Mouse (Mus musculus): Measurements from ENCODE around the gene St7.

St7 gene

DNA sequence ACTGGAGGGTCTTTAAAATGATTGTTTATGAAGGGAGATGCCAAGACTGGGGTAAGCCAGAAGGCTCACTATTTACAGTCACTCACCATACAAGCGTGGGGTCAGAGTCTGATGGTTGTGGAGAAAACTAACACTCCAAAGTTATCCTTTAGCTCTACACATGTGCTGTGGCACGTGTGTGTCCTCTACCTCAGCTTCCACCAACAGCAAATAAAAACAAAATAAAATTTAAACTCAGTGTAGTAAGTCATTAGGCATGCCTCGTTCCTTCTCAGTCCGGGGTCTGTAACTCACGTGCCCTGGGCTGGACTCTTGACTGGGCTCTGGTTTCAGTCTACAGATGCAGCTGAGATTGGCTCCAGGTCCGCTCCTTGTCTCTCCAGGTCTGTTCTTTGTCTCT, 27.3 kb downstream of the St7 start:
- DNase-seq (ENCODE audit: low spot score) = no peak

DNA sequence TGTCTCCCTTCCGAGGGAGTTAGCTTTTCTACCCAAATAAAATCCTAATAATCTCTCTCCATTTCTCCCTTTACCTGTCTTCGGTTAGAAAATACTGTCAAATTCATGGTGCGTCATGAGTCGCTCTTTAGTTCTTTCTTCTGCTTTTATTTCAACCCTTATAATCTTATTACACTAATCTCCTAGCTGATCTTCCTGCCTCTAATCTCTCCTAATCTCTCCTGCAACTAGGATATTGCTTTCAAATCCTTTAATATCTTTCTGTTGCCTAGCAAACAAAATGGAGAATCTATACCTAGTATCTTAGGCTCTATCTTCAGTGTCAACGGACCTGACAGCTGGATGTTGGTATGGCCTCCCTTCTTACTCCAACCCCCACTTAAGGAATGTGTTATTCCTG, 29.0 kb downstream of the St7 start:
- no peak for DNase-seq (ENCODE audit: low spot score)

DNA sequence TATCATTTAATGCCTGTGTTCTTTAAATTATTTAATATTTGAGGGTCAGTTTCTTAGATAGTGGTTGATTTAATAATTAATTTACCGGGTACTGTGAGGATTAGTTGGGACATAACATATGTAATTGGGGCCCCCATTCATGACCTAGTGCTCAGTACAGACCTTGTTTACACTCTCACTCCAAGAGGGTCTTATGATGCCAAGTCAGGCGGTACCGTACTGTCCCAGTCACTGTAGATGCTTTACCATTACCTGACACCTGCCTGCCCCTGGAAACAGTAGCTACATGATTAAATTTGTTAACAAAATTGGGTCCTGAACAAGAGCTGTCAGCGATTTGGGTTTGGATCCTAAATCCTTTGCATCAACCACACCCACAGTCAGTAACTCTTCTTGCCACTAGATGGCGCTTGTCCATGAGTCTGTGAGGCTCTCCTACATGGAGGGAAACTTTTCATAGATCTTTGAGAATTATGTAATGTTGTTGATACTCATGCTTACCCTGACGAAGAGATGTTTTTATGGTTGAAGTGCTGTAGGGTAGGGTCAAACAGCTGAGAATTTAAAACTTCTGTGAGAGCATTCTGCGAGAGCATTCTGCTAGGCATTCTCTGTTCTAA, 33.2 kb downstream of the St7 start:
- DNase-seq (ENCODE audit: low spot score) = peak; percentile 68

DNA sequence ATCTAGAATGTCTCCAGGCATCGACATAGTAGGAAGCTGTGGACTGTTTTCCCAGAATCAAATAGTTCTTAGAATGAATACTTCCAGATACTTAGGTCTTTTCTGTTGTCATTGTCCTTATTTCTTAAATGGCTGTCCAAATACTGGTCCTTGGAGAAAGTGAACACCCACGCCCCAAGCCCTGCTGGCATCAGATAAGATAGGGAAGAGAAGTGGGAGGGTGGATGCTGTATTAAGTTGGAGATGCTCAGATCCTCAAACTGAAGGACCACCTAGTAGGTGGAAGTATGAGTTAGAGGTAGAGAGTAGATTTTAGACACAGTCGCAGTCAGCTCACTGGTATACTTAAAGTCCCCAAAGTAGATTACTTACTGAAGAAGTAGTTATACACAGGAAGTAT, 34.5 kb downstream of the St7 start:
- no peak for DNase-seq (ENCODE audit: low spot score)

DNA sequence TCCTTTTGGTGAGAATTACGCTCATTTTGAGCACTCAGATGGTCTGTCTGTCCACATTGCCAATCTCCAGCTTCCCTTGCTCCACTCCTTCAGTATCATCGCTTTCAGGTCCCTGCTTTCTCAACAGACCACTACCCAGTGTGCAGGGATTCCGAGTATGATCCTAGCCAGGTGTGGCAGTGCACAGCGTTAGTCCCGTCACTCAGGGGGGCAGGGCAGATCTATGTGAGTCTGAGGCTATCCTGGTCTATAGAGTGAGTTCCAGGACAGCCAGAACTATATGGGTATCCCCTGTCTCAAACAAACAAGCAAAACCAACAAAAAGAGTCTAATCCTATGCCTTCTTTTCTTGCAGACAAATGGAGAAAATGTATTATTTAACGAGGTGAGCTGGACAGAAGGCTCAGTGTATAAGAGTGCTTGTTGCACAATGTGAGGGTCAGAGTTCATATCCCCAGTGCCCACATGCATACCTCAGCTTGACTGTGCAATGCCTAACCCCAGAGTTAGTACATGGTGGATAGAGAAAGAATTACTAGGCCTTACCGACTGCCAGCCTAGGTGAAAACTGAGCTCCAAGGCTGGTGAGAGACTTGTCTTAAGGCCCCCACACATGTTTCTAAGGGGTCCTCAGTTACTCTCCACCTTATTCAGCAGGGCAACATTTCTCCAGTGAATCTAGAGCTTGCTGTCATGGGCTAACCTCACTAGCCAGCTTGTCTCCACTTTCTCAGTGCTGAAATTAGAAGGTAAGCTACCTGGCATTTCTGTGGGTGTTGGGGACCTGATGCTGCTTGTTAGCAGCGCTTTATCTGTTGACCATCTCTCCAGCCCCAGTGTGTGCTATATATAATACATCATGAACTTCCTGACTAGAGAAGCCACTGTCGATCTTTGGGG, 35.4 kb downstream of the St7 start:
- DNase-seq (ENCODE audit: low spot score) = no peak

DNA sequence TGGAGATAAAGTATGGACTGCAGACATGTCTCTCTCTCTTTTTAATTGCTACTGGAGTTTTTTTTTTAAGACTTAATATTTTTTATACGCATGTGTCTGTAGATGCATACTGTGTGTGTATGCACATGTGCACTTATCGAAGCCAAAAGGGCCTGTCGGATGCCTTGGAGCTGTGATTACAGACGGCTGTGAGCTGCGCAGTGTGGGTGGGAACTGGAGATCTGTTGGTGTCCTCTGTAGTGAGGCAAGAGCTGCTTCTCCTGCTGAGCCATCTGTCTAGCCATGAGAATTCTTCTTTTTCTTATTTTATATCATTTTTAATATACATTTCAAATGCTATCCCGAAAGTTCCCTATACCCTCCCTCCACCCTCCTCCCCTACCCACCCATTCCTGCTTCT, 37.4 kb downstream of the St7 start:
- no peak for DNase-seq (ENCODE audit: low spot score)

DNA sequence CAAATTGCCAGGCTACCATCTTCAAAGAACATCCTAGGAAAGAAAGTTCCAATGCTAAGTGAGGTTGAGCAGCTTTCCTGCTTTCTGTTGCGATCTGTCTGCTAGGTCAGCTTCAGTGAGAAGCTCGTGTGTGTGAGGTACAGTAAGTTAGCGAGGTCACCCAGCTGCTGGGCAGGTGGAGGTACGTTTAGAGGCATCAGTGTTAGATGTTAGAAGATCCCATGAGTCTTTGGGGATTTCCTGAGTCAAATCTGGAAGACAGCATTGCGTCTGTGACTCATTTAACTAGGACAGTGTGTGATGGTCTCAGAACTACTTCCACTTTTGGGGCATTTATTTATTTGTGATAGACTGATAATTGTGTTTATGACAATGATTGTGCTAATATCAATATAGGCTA, 39.0 kb downstream of the St7 start:
- no peak for DNase-seq (ENCODE audit: low spot score)

DNA sequence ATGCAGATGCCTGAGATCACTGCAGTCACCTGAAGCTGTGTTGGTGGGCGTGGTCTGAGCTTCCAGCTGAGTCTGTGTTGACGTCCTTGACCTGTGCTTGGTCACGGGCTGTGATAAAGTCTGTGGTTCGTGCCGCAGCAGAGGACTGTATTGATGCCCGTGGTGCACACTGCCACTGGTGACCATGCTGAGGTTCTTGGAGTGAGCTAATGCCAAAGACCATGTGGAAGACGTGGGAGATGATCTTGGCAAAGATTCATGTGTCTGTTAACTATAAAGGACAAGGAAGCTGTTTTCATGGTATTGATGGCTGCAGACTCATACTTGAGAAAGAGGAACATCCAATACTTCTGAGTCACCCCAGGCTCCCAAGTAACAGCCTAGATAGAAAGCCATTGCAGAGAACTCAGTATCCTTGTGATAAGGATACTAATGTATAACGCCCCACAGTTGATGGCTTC, 41.2 kb downstream of the St7 start:
- DNase-seq (ENCODE audit: low spot score) = no peak

DNA sequence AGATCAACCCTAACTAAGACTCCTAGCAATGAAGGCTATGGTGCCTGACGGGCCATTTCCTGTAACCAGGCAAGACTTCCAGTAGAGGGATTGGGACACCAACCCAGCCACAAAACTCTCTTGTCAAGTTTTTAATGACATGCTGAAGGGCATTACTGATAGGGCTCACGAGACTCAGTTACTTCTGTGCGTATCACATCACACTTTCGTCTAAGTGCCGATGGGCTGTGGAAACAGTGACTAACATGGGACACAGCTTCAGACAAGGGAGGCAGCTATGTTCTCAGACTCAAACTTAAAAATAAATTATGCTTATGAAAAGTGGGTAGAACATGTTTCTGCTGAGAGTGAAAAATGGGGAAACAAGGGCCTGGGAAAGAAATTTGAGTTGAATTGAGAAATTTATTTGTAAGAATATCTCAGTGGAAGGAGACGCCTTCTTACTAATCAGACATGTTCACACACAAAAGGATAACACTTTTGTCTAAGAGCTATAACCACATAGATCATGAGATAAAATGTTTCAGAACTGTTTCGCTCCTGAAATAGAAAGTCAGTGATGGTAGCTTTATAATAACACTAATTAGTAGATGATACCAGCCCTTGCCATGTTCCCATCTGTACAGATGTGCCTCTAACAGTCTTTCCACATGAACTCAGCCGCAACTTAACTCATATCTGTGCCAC, 44.7 kb downstream of the St7 start:
- no peak for DNase-seq (ENCODE audit: low spot score)

DNA sequence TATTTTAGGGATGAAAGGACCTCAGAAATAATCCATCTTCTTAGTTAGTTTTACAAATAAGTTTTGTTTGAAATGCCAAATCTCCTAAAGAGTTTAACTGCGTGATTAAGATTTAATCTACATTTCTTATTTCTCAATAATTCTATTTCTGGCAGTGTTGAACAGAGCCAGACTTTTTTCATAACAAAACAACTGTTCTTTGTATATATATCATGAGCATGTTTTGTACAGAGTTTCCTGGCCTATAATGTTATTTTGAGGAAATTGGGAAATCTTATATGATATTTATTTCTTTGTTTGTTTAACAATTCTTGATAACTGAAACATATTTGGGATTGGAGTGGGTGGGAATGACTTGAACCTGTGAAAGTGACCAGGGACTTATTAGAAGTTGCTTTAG, 47.4 kb downstream of the St7 start:
- no peak for DNase-seq (ENCODE audit: low spot score)

DNA sequence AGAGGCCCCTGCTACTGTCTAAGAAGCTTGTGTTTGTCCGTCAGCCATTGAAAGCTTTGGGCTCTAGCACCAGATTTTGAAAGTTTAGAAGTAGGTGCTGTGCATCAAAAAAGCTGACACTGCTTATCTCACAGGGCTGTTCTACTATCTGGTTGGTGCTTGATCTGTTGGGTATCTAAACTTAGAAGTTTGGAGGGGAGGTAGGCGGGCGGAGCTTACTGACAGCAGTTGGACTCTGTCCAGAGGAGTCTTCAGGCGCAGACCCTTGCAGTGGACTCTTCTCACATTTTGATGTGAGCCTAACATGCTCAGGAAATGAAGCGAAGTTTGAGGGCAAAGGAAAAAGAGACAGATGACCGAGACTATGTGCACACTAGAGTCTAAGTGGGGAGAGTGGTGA, 48.9 kb downstream of the St7 start:
- no peak for DNase-seq (ENCODE audit: low spot score)

DNA sequence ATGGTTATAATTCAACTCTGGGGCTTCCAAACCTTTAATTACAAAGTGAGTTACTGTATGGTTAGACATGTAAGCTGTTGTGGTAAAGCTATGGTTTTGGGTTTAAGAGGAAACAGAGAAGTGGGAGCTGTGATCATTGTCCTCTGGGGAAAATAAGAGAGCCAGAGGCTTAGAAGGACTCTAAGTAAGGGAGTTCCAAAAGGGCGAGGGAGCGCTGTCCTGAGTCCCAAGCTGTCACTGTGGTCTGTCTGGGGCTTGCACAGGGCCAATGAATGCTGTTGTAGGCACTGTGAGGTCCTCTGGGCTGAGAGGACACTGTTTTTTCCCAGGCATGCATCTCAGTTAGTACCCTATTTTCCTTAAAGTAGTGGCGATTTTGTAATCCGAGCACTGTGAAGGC, 49.5 kb downstream of the St7 start:
- DNase-seq (ENCODE audit: low spot score) = no peak

DNA sequence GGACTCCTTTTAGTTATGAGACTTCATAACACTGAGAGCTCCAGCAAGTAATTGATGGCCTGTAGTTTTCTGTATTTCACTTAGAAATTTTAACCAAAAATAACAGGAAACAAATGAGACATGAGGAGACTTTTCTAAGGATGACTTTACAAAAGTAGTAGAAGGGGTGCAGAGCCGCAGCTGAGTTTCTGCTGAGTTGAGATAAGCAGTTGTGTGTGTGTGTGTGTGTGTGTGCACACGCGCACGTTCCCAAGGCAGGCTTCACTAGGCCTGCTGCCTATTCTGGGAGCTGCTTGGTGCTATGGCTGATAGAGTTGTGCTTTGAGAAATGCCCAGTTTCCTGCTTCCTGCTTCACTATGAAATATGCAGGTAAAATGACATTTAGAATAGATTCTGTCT, 50.6 kb downstream of the St7 start:
- DNase-seq (ENCODE audit: low spot score) = no peak

DNA sequence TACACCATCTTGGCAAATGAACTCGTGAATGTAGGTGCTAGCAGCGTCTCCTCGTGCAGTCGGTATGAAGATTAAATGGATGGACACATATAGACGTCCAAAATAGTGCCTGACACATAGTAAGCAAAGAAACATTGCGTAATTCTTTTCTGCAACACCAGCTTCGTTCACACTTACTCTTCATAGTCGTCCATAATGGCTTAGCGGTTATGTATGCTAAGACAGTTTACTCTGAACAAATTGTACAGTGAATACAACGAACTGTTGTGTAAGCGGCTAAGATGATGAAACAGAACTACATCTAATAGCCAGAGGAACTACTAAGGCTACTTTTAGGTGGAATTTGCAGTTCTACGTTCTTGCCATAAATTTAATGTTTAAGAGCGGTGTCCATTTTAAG, 55.0 kb downstream of the St7 start:
- no peak for DNase-seq (ENCODE audit: low spot score)

DNA sequence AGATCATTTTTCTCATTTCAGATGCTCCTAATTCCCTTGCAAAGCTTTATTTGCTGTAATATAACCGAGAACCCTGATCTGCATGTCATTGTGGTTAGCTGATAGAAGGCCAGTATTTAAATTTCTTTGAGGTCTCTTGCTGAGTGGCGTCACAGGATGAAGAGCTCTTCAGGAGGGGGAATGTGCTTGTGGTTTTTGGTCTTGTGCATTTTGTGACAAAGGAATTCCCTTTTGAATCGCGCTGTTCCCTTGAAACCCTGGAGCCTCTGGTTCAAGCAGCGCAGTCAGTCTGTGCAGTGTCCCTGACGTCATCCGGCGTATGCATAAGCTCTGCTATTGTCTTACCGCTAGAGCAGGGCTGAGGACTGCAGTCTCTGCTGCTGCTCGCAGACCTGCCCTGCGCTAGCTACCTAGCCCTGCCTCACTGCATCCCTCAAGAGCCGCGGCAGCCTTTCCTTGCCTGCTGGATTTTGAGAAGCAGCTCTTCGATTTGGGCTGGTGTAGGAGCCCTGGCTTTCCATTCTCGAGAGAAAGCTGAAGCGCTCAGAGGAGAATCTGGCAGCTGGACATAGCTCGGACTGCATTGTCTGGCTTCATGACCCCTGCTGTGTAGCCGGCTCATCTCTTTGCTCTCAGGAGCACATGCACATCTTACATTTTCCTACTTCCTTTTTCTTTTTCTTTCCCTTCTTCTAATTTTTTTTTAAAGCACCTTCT, 56.3 kb downstream of the St7 start:
- peak; percentile 55 for DNase-seq (ENCODE audit: low spot score)

DNA sequence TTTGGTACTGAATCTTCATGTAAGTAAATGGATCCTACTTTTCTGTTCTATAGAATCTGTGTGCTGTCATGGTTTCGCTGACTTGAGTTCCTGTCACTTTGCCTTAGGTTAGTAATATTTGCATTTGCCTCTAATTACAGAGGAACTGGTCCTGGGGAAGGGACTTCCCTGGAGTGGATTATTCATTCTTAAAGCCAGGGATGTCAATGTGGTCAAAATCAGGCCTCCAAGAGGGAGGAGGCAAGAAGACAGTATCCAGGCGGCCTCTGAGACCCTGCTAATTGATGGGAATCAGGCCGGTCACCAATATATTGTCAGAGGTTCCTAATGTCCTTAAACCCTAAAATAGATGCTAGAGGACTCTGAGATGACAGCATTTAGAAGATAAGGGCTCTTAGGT, 56.9 kb downstream of the St7 start:
- no peak for DNase-seq (ENCODE audit: low spot score)

DNA sequence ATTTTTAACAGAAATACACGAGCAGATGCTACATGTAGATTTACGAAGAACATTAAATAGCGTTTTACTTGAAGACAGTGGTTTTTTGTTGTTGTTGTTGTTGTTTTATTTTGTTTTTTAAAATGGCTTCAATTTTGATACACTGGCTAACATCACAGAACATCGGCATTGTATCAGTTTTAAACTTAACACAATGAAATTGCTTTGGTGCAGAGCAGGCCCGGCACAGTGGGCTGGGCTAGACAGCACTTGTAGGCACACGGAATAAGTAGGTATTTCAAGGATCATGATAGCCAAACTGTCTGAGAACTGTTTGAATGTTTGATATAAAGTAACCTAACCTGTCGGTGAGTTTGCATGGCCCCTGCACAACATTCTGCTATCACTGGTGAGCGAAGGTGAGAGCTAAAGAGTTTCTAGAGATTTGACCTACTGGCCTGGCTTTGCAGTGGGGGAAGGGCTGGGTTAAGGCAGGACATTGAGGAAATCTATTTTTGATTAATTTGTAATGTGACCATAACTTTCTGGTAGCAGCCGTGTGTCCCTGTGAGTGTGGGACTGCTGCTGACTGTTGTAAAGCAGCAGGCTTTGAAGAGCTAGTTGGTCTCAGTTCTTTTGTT, 57.4 kb downstream of the St7 start:
- no peak for DNase-seq (ENCODE audit: low spot score)

DNA sequence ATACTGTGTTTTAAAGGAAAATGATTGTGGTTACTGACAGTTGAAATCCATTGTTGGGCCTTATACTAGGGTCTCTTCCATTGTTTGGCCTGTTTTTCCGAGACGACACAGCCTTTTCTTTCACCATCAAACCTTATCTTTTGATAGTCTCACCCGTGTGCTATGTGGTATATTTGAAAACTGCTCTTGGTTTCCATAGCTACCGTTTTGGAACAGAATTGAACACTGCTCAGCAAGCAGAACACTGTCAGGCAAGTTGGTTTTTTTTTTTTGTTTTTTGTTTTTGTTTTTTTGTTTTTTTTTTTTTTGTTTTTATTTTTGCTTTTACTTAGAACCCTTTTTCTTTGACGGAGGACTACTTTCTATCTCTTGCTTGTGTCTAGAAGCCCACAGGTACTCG, 58.2 kb downstream of the St7 start:
- no peak for DNase-seq (ENCODE audit: low spot score)

DNA sequence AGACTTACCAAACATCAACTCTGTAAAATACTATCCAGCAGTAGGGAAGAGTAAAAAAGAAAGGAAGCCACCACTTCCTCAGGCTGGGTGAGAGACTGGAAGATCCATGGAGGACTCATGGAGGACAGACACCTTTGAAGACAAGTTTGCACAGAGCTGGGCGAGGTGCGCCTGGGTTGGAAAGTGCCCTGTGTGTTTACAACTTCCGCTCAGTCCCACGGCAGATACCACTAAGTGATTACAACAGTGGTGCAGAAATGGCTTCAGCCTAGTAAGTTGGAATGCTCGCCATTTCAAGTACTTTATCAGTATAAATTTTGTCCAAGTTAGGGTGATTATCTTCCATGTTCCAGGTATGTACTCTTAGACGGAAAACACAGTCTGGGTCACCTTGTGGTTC, 63.2 kb downstream of the St7 start:
- DNase-seq (ENCODE audit: low spot score) = no peak

DNA sequence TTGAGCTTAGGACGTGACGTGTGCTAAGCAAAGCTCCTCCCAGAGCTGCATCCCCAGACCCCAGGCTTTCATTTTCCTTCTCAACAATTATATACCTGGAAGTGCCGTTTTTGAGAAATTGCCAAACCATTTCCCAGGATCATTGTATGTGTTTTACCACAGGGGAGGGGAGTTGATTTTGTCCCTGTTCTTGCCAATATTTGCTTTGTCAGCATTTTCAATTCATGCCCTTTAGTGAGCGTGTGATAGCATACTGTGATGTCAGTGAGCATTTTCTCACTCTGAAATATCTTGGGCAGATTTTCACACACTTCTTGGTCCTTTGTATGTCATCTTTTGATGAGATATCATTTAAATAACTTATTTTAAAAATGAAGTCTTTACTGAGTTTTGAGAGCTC, 65.8 kb downstream of the St7 start:
- DNase-seq (ENCODE audit: low spot score) = no peak

DNA sequence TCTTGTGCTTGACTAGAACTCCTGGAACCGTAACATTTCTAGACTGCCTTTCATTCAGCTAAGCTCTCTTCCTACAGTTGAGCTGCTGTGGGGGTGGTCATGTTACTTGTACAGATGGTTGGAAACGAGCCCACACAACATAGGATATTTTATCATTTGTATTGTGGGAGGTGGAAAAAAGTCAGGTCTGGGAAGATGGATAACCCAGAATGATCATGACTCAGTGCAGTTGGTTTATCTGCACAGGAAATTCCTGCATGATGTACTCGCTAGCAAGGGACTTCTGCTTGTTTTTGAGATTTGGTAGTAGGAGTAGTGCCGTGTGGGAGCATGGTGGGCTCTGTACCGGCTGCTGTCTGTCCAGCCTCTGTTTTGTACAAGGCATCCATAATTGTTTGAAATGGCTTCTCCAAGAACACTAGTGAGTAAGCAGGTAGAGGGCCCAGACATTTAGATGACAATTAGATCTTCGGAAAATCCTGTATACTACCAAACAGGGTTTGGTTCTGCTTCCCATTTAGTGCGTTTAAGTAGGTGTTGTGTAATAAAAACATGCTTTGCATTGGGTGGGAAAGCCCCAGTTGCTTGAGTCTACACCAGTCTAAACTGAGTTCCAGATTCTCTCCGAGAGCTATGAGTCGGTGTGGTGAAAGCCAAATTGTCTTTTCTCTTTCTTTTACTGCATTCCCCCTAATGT, 71.4 kb downstream of the St7 start:
- no peak for DNase-seq (ENCODE audit: low spot score)

DNA sequence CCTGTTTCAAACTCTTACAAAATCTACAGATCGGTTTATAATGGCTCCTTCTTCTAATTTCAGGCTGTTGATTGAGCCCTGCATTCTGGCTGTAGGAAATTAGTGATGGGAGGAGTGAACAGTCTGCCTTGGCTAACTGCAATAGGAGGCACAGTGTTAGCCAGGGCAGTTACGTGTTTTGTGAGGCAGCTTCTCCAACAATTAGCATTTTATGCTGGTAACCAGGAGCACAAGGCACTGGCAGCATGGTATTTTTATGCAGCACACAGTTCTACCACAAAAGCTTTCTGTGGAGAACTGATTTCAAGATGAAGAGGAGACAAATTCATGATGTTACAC, 71.9 kb downstream of the St7 start:
- DNase-seq (ENCODE audit: low spot score) = no peak

Data from urinary bladder, postnatal 14 days (tissue).